Mouse (Mus musculus) inflammation-experienced regulatory T-cells, adult 16 weeks (primary cell): ENCODE measurements around the gene Rhox3a2. TPM values are rescaled to one million over a fixed set of nuclear protein-coding genes. Genes with fewer than 3 reads are reported as not detected.

ENCODE experiments used
- polyA plus RNA-seq: library from polyadenylated mRNA; unstranded; fragments of 100-300 nt; shearing (Covaris generic); gene quantifications from one replicate; pipeline ENCODE4 v1.2.1, GENCODE M21; 2017

Gene Rhox3a2
- polyA plus RNA-seq: not detected

DNA sequence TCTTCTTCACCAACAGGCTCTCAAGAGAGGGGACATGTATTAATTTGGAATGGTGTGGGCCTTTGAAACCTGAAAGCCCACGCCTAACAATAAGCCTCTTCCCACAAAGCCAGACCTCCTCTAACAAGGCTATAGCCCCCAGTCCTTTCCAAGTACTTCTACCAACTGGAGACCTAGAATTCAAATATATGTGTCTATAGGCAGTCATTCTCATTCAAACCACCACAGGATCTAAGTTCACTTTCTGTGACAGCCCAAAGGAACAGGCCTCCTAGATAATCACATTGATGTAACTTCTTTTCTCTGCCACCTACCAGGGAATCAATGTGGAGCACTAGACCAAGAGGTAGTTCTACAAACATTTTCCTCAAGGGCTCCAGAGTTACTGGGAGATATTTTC lies at the start of gene Rhox3a2:
Gene Rhox3a2 (plus strand): TSS at position 301 of the 400 bp plus-strand sequence.

DNA sequence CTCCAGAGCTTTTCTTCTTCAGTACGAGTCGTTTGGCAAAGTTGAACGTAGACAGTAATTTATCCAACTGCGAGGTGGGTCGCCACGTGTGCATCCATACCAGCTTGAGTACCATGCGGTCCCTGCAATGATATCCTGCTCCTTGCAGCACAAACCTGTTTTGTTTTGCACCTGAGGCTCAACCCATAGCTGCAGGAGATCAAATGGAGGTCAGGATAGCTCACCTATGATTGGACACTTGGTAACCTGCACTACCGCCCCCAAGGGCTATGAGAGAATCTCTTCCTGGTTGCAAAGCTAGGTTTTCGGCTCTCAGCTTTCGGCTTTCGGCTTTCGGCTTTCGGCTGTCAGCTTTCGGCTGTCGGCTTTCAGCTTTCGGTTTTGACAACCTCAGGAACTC lies 10.7 kb downstream of the Rhox3a2 start, which contains the start of gene Rhox4a2:
Gene Rhox4a2 (plus strand): TSS at position 301 of the 400 bp plus-strand sequence.

GRCm38 (mm10) chrX:37411767-37412166 lies 31.9 kb downstream of the Rhox3a2 start, which contains the start of gene Rhox2b:
TSS of gene Rhox2b (plus strand) at chrX:37412067.

DNA sequence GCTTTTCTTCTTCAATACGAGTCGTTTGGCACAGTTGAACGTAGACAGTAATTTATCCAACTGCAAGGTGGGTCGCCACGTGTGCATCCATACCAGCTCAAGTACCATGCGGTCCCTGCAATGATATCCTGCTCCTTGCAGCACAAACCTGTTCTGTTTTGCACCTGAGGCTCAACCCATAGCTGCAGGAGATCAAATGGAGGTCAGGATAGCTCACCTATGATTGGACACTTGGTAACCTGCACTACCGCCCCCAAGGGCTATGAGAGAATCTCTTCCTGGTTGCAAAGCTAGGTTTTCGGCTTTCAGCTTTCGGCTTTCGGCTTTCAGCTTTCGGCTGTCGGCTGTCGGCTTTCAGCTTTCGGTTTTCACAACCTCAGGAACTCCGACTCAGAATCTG lies 52.4 kb downstream of the Rhox3a2 start, which contains the start of gene Rhox4b:
Gene Rhox4b (plus strand): TSS at position 301 of the 400 bp plus-strand sequence.

Other genes with a start within 250 kb of the Rhox3a2 start
- gene Akap14, start 211.2 kb upstream of the Rhox3a2 start, polyA plus RNA-seq: 0.22 TPM
- 231 TPM for gene Ndufa1, start 188.9 kb upstream of the Rhox3a2 start, polyA plus RNA-seq
- gene Rnf113a1, start 188.8 kb upstream of the Rhox3a2 start, polyA plus RNA-seq: 13.8 TPM
- gene Gm9, start 169.0 kb upstream of the Rhox3a2 start, polyA plus RNA-seq: not detected
- gene Rhox1, start 157.8 kb upstream of the Rhox3a2 start, polyA plus RNA-seq: not detected
- not detected for gene Rhox2a, start 135.1 kb upstream of the Rhox3a2 start, polyA plus RNA-seq
- gene Rhox3a, start 130.1 kb upstream of the Rhox3a2 start, polyA plus RNA-seq: not detected
- 0.28 TPM for gene Rhox4a, start 114.7 kb upstream of the Rhox3a2 start, polyA plus RNA-seq
- not detected for gene Rhox4a2, start 10.8 kb downstream of the Rhox3a2 start, polyA plus RNA-seq
- not detected for gene Rhox2b, start 32.0 kb downstream of the Rhox3a2 start, polyA plus RNA-seq
- 0.20 TPM for gene Rhox4b, start 52.5 kb downstream of the Rhox3a2 start, polyA plus RNA-seq
- not detected for gene Rhox2c, start 73.7 kb downstream of the Rhox3a2 start, polyA plus RNA-seq
- gene Rhox3c, start 78.6 kb downstream of the Rhox3a2 start, polyA plus RNA-seq: not detected
- not detected for gene Rhox4c, start 100.3 kb downstream of the Rhox3a2 start, polyA plus RNA-seq
- not detected for gene Rhox2d, start 113.4 kb downstream of the Rhox3a2 start, polyA plus RNA-seq
- gene Rhox4d, start 134.3 kb downstream of the Rhox3a2 start, polyA plus RNA-seq: not detected
- gene Rhox2e, start 150.4 kb downstream of the Rhox3a2 start, polyA plus RNA-seq: not detected
- gene Rhox3e, start 162.0 kb downstream of the Rhox3a2 start, polyA plus RNA-seq: not detected
- gene Rhox4e, start 177.4 kb downstream of the Rhox3a2 start, polyA plus RNA-seq: not detected
- not detected for gene Rhox2f, start 191.4 kb downstream of the Rhox3a2 start, polyA plus RNA-seq
- gene Rhox3f, start 201.0 kb downstream of the Rhox3a2 start, polyA plus RNA-seq: not detected
- gene Rhox4f, start 227.7 kb downstream of the Rhox3a2 start, polyA plus RNA-seq: not detected
- not detected for gene Rhox3g, start 248.6 kb downstream of the Rhox3a2 start, polyA plus RNA-seq